Mouse (Mus musculus): ENCODE measurements around the gene Atg4d. TPM values are rescaled to one million over a fixed set of nuclear protein-coding genes. Genes with fewer than 3 reads are reported as not detected.

The Atg4d gene
- polyA plus RNA-seq, 1 experiment from 2014 or later: 62.3 TPM

DNA sequence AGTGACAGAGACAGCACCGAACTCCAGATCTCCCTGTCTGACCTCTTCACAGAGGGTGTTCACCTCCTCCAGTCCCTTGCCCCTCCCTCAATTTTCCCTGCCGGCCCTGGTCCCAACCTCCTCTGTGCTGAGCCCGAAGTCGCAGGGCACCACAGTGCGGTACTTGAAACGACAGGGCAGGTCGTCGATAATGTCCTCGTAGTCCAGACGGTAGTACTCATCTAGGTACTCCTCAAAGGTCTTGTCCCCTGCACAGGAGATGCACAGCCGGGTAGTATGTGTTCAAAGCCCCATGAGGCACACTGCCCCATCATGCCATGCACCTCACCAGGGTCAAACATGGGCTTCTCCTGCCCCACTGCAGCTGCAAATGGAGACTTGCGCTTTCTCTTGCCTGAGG, 10.6 kb downstream of the Atg4d start:
- H3K4me3 ChIP-seq (ENCODE audit: low read length): no peak overlapping the region
- no peak overlapping the region for H3K27ac ChIP-seq (ENCODE audit: low read length)
- no peak overlapping the region for H3K9ac ChIP-seq (ENCODE audit: low read depth, low read length)
- no peak for ATAC-seq
- WGBS: 89% methylated on average over 12 of the region's 12 CpGs
- H3K9me3 ChIP-seq (ENCODE audit: control insufficient read depth, low read length): no peaks in the 10 kb centered on the region
- no peaks in the 10 kb centered on the region for H3K4me1 ChIP-seq (ENCODE audit: control insufficient read depth, insufficient read depth, low read length)
- H3K4me2 ChIP-seq (ENCODE audit: low read depth, low read length): no peak overlapping the region
- H3K27me3 ChIP-seq (replicated peaks; ENCODE audit: control insufficient read depth, insufficient read depth, low read length): no peaks in the 10 kb centered on the region
- H3K36me3 ChIP-seq (ENCODE audit: control insufficient read depth, insufficient read depth, low read length): peaks cover 53% of the 10 kb centered on the region

DNA sequence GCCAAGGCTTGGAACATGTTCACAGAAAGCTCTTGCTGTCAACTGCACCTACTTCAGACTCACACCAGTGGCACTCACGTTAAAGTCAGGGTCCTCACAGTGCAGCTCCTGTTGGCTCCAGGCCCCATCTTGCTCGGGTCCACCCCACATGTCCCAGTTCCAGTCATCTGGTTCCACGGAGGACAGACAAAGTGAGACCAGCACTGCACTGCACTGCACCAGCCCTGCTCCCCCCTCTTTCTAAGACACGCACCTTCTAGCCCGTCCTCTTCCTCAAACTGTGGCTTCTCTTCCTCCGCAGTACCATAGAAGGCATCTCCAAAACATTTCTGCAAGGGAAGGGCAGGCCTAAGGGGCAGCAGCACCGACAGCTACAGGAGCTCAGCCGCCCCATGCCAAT, 11.2 kb downstream of the Atg4d start:
- no peaks in the 10 kb centered on the region for H3K9me3 ChIP-seq (ENCODE audit: control insufficient read depth, low read length)
- H3K4me2 ChIP-seq (ENCODE audit: low read depth, low read length): no peak overlapping the region
- peaks cover 57% of the 10 kb centered on the region for H3K36me3 ChIP-seq (ENCODE audit: control insufficient read depth, insufficient read depth, low read length)
- no peak overlapping the region for H3K9ac ChIP-seq (ENCODE audit: low read depth, low read length)
- H3K27me3 ChIP-seq (replicated peaks; ENCODE audit: control insufficient read depth, insufficient read depth, low read length): no peaks in the 10 kb centered on the region
- 89% methylated on average over 8 of the region's 8 CpGs for WGBS
- ATAC-seq: 0 out of 2 replicates have a peak, but pooled peaks have one; percentile 22
- H3K4me3 ChIP-seq (ENCODE audit: low read length): no peak overlapping the region
- H3K4me1 ChIP-seq (ENCODE audit: control insufficient read depth, insufficient read depth, low read length): no peaks in the 10 kb centered on the region
- no peak overlapping the region for H3K27ac ChIP-seq (ENCODE audit: low read length)

DNA sequence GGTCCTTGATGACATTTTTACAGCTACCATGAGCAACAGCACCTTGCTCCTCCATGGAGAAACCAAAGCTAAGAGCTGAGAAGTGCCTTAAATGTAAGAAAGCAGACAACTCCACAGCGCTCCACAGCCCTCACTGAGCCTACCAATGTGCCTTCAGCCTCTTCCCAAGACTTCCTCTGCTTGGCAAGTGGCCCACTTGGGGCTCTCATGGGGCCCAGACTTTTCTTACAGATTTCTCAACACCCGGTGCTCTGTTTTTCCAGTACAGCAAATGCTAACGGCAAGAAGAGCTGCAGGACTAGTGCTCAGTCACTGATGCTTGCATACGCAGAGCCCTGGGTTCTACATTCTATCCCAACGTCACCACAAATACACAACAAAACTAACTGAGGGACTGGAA, 12.7 kb downstream of the Atg4d start:
- 94% methylated on average over 5 of the region's 5 CpGs for WGBS
- no peak overlapping the region for H3K9ac ChIP-seq (ENCODE audit: low read depth, low read length)
- ATAC-seq: no peak
- no peak overlapping the region for H3K4me3 ChIP-seq (ENCODE audit: low read length)
- no peak overlapping the region for H3K4me2 ChIP-seq (ENCODE audit: low read depth, low read length)
- H3K27me3 ChIP-seq (replicated peaks; ENCODE audit: control insufficient read depth, insufficient read depth, low read length): no peaks in the 10 kb centered on the region
- H3K9me3 ChIP-seq (ENCODE audit: control insufficient read depth, low read length): no peaks in the 10 kb centered on the region
- peaks cover 52% of the 10 kb centered on the region for H3K36me3 ChIP-seq (ENCODE audit: control insufficient read depth, insufficient read depth, low read length)
- no peaks in the 10 kb centered on the region for H3K4me1 ChIP-seq (ENCODE audit: control insufficient read depth, insufficient read depth, low read length)
- no peak overlapping the region for H3K27ac ChIP-seq (ENCODE audit: low read length)

DNA sequence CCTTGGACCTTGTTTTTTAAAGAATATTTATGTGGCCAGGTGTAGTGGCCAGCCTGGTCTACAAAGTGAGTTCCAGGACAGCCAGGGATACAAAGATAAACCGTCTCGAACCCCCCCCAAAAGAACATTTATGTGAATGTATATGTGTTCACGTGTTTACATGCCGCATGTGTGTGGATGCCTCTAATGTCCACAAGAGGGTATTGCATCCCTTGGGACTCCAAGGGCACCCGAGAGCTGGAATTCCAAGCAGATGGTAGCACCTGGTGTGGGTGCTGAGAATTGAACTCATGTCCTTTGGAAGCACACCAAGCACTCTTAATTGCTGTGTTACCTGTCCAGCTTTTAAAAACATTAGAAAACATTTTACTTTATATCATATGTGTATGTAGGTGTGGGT, 18.5 kb downstream of the Atg4d start:
- 88% methylated on average over 5 of the region's 5 CpGs for WGBS
- H3K27ac ChIP-seq (ENCODE audit: low read length): no peak overlapping the region
- H3K27me3 ChIP-seq (replicated peaks; ENCODE audit: control insufficient read depth, insufficient read depth, low read length): no peaks in the 10 kb centered on the region
- no peak for ATAC-seq
- H3K4me3 ChIP-seq (ENCODE audit: low read length): no peak overlapping the region
- H3K9me3 ChIP-seq (ENCODE audit: control insufficient read depth, low read length): no peaks in the 10 kb centered on the region
- H3K9ac ChIP-seq (ENCODE audit: low read depth, low read length): no peak overlapping the region
- H3K36me3 ChIP-seq (ENCODE audit: control insufficient read depth, insufficient read depth, low read length): peaks cover 23% of the 10 kb centered on the region
- peaks cover 14% of the 10 kb centered on the region for H3K4me1 ChIP-seq (ENCODE audit: control insufficient read depth, insufficient read depth, low read length)
- H3K4me2 ChIP-seq (ENCODE audit: low read depth, low read length): no peak overlapping the region

DNA sequence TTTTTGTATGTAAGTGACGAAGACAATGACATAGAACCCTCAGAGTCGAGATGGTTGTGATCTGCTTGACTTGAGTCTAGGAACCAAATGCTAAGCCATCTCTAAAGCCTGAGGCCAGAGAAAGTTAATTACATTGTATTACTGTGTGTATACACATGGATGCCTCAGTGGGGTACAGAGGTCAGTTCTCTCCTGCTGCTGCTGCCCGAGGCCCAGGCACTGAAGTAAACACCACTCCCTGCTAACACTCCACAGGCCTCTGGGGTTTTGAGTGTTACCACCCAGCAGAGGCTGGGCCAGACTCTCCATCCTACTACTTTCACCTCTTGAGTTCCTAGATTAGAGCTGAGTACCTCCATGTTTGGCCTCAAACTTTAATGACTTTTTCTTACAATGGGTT, 18.9 kb downstream of the Atg4d start:
- WGBS: 58% methylated on average over 3 of the region's 3 CpGs
- no peak for ATAC-seq
- Histone ChIP-seq H3K4me1 (ENCODE audit: control insufficient read depth, insufficient read depth, low read length) (peaks cover 18% of the 10 kb centered on the region), H3K4me2 (ENCODE audit: low read depth, low read length) (no peak overlapping the region), H3K27me3 (replicated peaks; ENCODE audit: control insufficient read depth, insufficient read depth, low read length) (no peaks in the 10 kb centered on the region), H3K36me3 (ENCODE audit: control insufficient read depth, insufficient read depth, low read length) (peaks cover 21% of the 10 kb centered on the region), H3K9me3 (ENCODE audit: control insufficient read depth, low read length) (no peaks in the 10 kb centered on the region), H3K27ac (ENCODE audit: low read length) (0 out of 2 replicates have a peak overlapping the region, but pooled peaks have one; percentile 33), H3K4me3 (ENCODE audit: low read length) (no peak overlapping the region), H3K9ac (ENCODE audit: low read depth, low read length) (no peak overlapping the region)

DNA sequence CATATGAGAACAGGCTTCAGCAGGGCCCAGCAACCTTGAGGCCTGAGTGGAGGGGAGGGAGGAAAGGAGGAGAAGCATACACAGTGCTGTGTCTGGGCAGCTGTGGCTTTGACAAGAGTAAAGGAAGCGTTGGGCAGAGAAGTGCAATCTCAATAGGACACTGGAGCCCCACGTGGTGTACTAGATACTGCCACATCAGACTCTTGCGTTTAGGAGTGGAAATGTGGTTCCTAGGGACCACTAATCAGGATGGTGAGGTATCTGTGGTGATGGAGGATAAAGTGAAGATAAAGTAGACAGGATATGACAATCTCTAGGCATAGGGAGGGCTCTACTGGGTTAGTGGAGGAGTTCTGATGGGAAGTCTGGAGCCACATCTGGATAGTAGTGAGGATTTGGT, 21.7 kb downstream of the Atg4d start:
- WGBS: 59% methylated on average over 3 of the region's 3 CpGs
- H3K27ac ChIP-seq (ENCODE audit: low read length): no peak overlapping the region; the same call in none of the 2 replicates

DNA sequence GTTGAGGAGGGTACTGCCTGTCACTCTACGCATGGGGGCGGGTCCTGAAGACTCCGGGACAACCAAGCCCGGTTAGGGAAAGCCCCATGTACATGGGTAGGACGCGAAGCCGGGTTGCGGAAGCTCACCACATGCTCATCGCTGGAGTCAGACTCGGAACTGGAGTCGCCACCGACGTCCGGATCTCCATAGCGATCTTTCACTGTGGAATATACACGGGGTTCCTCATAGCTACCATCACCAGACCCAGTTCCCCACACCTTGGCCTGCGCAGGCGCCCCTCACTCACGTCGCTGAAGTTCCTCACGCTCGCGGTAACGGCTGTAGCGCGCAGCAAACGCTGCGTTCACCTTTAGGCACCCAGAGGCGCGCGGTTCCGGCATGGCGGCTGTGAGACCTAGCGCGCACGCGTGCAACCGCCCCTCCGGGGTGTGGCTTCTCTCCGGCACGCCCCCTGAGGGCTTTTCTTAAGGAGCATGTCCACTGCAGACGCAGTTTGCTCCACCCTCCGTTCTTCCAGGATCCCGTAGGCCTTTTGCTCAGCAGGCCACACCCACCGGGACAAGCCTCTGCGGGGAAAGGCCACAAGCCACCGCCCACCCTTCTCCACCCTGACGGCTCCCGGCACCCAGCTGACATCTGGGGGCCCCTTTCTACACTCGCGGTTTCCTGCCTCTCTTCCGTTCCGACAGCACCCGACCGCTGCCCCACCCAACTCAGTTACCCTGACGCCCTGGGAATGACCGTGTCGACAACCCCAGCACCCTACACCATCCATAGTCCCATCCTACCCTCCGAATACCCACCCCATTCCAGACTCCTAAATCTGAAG, 22.7 kb downstream of the Atg4d start, which contains the start of gene Kri1:
Kri1 (minus strand) TSS at position 399 of the 832 bp plus-strand sequence.
- Histone ChIP-seq H3K4me3 (ENCODE audit: low read length) (peak within 1 kb of the TSS; percentile 86), H3K4me1 (ENCODE audit: control insufficient read depth, insufficient read depth, low read length) (peaks cover 30% of the 10 kb centered on the region), H3K9me3 (ENCODE audit: control insufficient read depth, low read length) (no peaks in the 10 kb centered on the region), H3K9ac (ENCODE audit: low read depth, low read length) (peak within 1 kb of the TSS; percentile 84), H3K27ac (ENCODE audit: low read length) (peak within 1 kb of the TSS; percentile 81), H3K4me2 (ENCODE audit: low read depth, low read length) (peak within 1 kb of the TSS; percentile 75), H3K27me3 (replicated peaks; ENCODE audit: control insufficient read depth, insufficient read depth, low read length) (no peaks in the 10 kb centered on the region), H3K36me3 (ENCODE audit: control insufficient read depth, insufficient read depth, low read length) (0 out of 2 replicates have a peak, but pooled peaks cover 3% of the 10 kb centered on the region)
- WGBS: under 1% methylated on average over 59 of the region's 59 CpGs
- ATAC-seq: peak; percentile 79

More for the DNA sequence above, 21.7 kb downstream of the Atg4d start:
- no peaks in the 10 kb centered on the region for H3K9me3 ChIP-seq (ENCODE audit: control insufficient read depth, low read length)
- peaks cover 5% of the 10 kb centered on the region; the same call in 1 of the 2 replicates for H3K36me3 ChIP-seq (ENCODE audit: control insufficient read depth, insufficient read depth, low read length)
- peak overlapping the region; percentile 84 for H3K9ac ChIP-seq (ENCODE audit: low read depth, low read length)
- ATAC-seq: no peak
- H3K4me2 ChIP-seq (ENCODE audit: low read depth, low read length): peak overlapping the region; percentile 75
- no peaks in the 10 kb centered on the region for H3K27me3 ChIP-seq (replicated peaks; ENCODE audit: control insufficient read depth, insufficient read depth, low read length)
- H3K4me3 ChIP-seq (ENCODE audit: low read length): peak overlapping the region; percentile 86
- peaks cover 30% of the 10 kb centered on the region for H3K4me1 ChIP-seq (ENCODE audit: control insufficient read depth, insufficient read depth, low read length)

DNA sequence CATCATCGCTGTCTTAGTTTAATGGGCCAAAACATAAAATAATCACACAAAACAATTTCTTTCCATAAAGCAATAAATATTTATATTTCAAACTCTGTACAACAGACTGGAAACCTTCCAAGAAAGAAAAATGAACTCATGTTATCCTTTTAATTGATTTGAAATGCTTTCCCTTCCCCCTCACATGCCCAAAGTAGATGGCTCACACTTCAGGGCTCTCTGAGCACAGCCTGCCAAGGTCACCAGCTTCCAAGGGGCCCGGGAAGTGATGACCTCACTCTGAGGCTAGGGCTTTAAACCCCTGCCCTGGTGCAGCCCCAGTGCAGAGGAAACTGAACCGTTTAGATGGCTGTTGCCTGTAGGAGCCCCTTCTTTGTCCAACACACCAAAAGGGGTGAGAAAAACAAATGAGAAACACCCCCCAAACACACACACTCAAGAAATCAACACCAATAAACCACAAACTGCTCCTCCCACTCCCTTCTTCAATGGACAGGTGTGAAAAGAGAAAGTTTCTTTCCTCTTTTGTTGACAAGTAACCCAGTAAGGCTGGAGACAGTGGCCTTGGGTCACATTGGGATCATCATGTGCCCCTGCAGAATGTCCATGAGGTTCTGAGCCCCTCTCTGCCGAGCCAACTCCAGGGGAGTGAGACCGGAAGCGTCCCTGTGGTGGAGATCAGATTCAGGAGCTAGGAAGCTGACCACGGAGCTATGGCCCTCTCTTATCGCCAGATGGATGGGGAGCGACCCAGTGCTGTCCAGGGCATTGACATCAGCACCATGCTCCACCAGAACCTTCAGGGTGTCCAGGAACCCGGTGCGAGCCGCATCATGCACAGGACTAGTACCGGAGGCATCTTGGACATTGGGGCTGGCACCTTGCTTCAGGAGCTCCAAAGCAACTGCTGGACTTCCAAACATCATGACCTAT, 23.6 kb downstream of the Atg4d start:
- Histone ChIP-seq H3K9me3 (ENCODE audit: control insufficient read depth, low read length) (no peaks in the 10 kb centered on the region), H3K4me2 (ENCODE audit: low read depth, low read length) (peak overlapping the region; percentile 61), H3K36me3 (ENCODE audit: control insufficient read depth, insufficient read depth, low read length) (0 out of 2 replicates have a peak, but pooled peaks cover under 1% of the 10 kb centered on the region), H3K9ac (ENCODE audit: low read depth, low read length) (peak overlapping the region; percentile 51), H3K27ac (ENCODE audit: low read length) (peak overlapping the region; percentile 60), H3K27me3 (replicated peaks; ENCODE audit: control insufficient read depth, insufficient read depth, low read length) (no peaks in the 10 kb centered on the region), H3K4me1 (ENCODE audit: control insufficient read depth, insufficient read depth, low read length) (peaks cover 30% of the 10 kb centered on the region), H3K4me3 (ENCODE audit: low read length) (peak overlapping the region; percentile 86)
- WGBS: 70% methylated on average over 13 of the region's 13 CpGs
- no peak for ATAC-seq

DNA sequence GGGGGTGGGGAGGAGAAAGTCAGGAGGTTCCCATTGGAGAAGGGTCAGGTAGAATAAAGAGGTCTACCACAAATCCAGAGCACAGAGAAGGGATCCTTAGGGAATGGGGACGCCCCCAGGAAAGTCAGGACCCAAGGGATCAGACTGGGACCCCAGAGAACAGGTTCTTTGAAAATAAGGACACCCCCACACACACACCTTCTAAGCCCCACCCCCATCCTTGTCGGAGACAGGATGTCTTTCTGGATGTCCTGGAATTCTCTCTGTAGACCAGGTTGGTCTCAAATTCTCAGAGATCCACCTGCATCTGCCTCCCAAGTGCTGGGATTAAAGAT, 24.2 kb downstream of the Atg4d start:
- peak overlapping the region; percentile 81; the same call in 1 of the 2 replicates for H3K4me3 ChIP-seq (ENCODE audit: low read length)

More for the DNA sequence above, 24.2 kb downstream of the Atg4d start:
- no peak for ATAC-seq
- H3K27ac ChIP-seq (ENCODE audit: low read length): no peak overlapping the region
- no peak overlapping the region for H3K9ac ChIP-seq (ENCODE audit: low read depth, low read length)
- H3K9me3 ChIP-seq (ENCODE audit: control insufficient read depth, low read length): no peaks in the 10 kb centered on the region
- no peaks in the 10 kb centered on the region for H3K36me3 ChIP-seq (ENCODE audit: control insufficient read depth, insufficient read depth, low read length)
- 78% methylated on average over 2 of the region's 2 CpGs for WGBS
- peaks cover 28% of the 10 kb centered on the region for H3K4me1 ChIP-seq (ENCODE audit: control insufficient read depth, insufficient read depth, low read length)
- H3K4me2 ChIP-seq (ENCODE audit: low read depth, low read length): peak overlapping the region; percentile 76; the same call in 1 of the 2 replicates
- no peaks in the 10 kb centered on the region for H3K27me3 ChIP-seq (replicated peaks; ENCODE audit: control insufficient read depth, insufficient read depth, low read length)
